Mouse (Mus musculus) midbrain, embryonic 11.5 days (tissue): Measurements from ENCODE around the gene Ube2c. TPM values are rescaled to one million over a fixed set of nuclear protein-coding genes. Genes with fewer than 3 reads are reported as not detected.

Source experiments
- ATAC-seq: fragments of 200-750 bp; cut with Nextera tagmentation; 2 replicates; pipeline ENCODE4 v1.8.0; 2017; ENCODE audit warnings: moderate TSS enrichment, moderate library complexity; ENCODE audit not compliant: low FRiP score
- DNase-seq: peaks from one replicate; pipeline ENCODE4 v3.0.0; 2015; ENCODE audit warnings: low spot score; ENCODE audit errors: missing footprints
- H3K27ac ChIP-seq: fragments of 300-500 bp; sonication (generic); 2 replicates; pipeline ENCODE4 v1.5.1; 2014; ENCODE audit warnings: low read depth, low read length
- H3K27me3 ChIP-seq: fragments of 300-500 bp; sonication (generic); 2 replicates; pipeline ENCODE4 v1.6.1; 2014; ENCODE audit warnings: mild to moderate bottlenecking, low read length, moderate library complexity, mixed read lengths; ENCODE audit not compliant: control insufficient read depth, insufficient read depth
- H3K36me3 ChIP-seq: fragments of 300-500 bp; sonication (generic); 2 replicates; pipeline ENCODE4 v1.6.1; 2014; ENCODE audit warnings: mild to moderate bottlenecking, low read length, moderate library complexity, mixed read lengths; ENCODE audit not compliant: control insufficient read depth, insufficient read depth
- H3K4me1 ChIP-seq: fragments of 300-500 bp; sonication (generic); 2 replicates; pipeline ENCODE4 v1.6.1; 2014; ENCODE audit warnings: low read length; ENCODE audit not compliant: control insufficient read depth, insufficient read depth
- H3K4me2 ChIP-seq: fragments of 300-500 bp; sonication (generic); 2 replicates; pipeline ENCODE4 v1.6.1; 2014; ENCODE audit warnings: mild to moderate bottlenecking, moderate library complexity
- H3K4me3 ChIP-seq: fragments of 300-500 bp; sonication (generic); 2 replicates; pipeline ENCODE4 v1.5.1; 2014; ENCODE audit warnings: low read depth, low read length
- H3K9ac ChIP-seq: fragments of 300-500 bp; sonication (generic); 2 replicates; pipeline ENCODE4 v1.6.1; 2014; ENCODE audit warnings: low read length
- H3K9me3 ChIP-seq: fragments of 300-500 bp; sonication (generic); 2 replicates; pipeline ENCODE4 v1.6.1; 2016; ENCODE audit warnings: low read length; ENCODE audit not compliant: control insufficient read depth
- WGBS: fragments of 180-500 bp; shearing (Covaris S2); extraction: QIAGEN DNeasy Blood & Tissue Kit; methylation state at CpG from one replicate; pipeline ENCODE4 v1.1.7; 2014; 5-methylcytosine and 5-hydroxymethylcytosine counted together
- polyA plus RNA-seq: library from polyadenylated mRNA; unstranded; fragments of >200 nt; fragmentation: Nextera tagmentation; extraction: Ambion mirVana; gene quantifications from 2 replicates; pipeline ENCODE4 v1.2.1, GENCODE M21; 2014

Ube2c gene
- polyA plus RNA-seq, 1 experiment from 2014 or later = 520 TPM

DNA sequence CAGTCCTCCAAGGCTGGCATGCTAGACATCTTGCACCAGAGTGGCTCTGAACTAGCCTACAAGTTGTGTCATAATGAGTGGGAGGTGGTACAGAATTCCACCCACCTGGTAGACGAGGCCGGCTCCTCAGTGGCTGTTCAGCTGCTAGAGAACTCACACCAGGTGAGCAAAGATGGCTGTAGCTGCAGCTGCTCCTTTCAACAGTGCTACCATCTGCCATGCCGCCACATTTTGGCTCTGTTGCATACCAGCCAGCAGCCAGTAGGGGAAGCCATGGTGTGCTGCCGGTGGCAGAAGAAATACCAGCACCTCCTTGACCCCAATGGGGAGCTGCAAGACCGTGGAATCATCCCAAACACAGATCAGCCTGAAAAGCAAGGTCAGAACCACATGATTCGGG is 51.4 kb downstream of the Ube2c start:
- Histone ChIP-seq H3K27me3 (no peaks in the 10 kb centered on the region), H3K4me1 (peaks cover 9% of the 10 kb centered on the region; the same call in 1 of the 2 replicates), H3K9me3 (no peaks in the 10 kb centered on the region), H3K9ac (no peak overlapping the region), H3K27ac (no peak overlapping the region), H3K4me2 (no peak overlapping the region), H3K4me3 (no peak overlapping the region), H3K36me3 (peaks cover 12% of the 10 kb centered on the region)
- 87% methylated on average over 6 of the region's 6 CpGs for WGBS
- no peak for DNase-seq
- no peak for ATAC-seq

DNA sequence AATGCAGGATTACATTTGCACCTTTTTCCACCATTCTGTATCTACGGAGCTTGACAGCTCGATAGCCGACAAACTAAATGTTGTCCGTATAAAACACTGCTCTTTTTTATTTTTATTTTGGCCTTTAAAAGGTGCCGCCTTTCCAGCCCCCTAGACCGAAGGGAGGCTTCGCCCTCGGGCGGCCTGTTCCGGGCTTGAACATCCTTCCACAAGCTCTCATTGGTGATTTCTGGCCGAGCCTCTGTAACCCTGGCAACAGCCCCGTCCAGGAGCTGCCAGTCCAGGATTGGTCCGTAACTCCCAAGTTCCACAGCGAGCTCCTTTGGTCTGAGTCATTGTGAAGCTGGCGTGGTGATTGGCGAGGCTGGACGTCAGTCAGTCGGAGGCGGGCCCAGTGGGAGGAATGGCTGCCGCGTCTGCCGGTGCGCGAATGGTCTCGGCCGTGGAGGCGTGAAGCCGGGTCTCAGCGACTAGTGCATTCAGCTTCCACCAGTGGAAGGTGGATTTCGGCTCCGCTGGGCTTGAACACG is 53.0 kb downstream of the Ube2c start, which contains the start of gene Zswim1:
TSS of gene Zswim1 (plus strand) at position 51 of the 530 bp plus-strand sequence.
- Histone ChIP-seq H3K27me3 (no peaks in the 10 kb centered on the region), H3K4me1 (peaks cover 9% of the 10 kb centered on the region; the same call in 1 of the 2 replicates), H3K9ac (peak within 1 kb of the TSS; percentile 83), H3K4me2 (peak within 1 kb of the TSS; percentile 65), H3K27ac (peak within 1 kb of the TSS; percentile 71; the same call in 1 of the 2 replicates), H3K4me3 (peak within 1 kb of the TSS; percentile 78), H3K9me3 (no peaks in the 10 kb centered on the region), H3K36me3 (peaks cover 18% of the 10 kb centered on the region)
- ATAC-seq = peak; percentile 99
- peak; percentile 100 for DNase-seq
- 1% methylated on average over 32 of the region's 32 CpGs for WGBS

GRCm38 (mm10) chr2:164823181-164823585 is 53.5 kb downstream of the Ube2c start:
- peak overlapping the region; percentile 78 for H3K4me3 ChIP-seq
- H3K36me3 ChIP-seq = peaks cover 19% of the 10 kb centered on the region
- H3K27ac ChIP-seq = peak overlapping the region; percentile 71; the same call in 1 of the 2 replicates
- peak overlapping the region; percentile 65 for H3K4me2 ChIP-seq
- no peaks in the 10 kb centered on the region for H3K9me3 ChIP-seq
- peak overlapping the region; percentile 83 for H3K9ac ChIP-seq
- 3% methylated on average over 10 of the region's 10 CpGs for WGBS
- peaks cover 9% of the 10 kb centered on the region; the same call in 1 of the 2 replicates for H3K4me1 ChIP-seq
- no peaks in the 10 kb centered on the region for H3K27me3 ChIP-seq
- DNase-seq = no peak
- peak; percentile 74 for ATAC-seq

- Histone ChIP-seq H3K27me3 (no peaks in the 10 kb centered on the region), H3K9ac (no peak overlapping the region), H3K4me2 (no peak overlapping the region; the same call in 1 of the 2 replicates), H3K36me3 (peaks cover 19% of the 10 kb centered on the region), H3K4me1 (peaks cover 9% of the 10 kb centered on the region; the same call in 1 of the 2 replicates), H3K4me3 (no peak overlapping the region), H3K27ac (no peak overlapping the region), H3K9me3 (no peaks in the 10 kb centered on the region)
- ATAC-seq (no peak), DNase-seq (no peak)
- WGBS = 88% methylated on average over 4 of the region's 4 CpGs
These were observed 54.3 kb downstream of the Ube2c start for GRCm38 (mm10) chr2:164823969-164824368.

DNA sequence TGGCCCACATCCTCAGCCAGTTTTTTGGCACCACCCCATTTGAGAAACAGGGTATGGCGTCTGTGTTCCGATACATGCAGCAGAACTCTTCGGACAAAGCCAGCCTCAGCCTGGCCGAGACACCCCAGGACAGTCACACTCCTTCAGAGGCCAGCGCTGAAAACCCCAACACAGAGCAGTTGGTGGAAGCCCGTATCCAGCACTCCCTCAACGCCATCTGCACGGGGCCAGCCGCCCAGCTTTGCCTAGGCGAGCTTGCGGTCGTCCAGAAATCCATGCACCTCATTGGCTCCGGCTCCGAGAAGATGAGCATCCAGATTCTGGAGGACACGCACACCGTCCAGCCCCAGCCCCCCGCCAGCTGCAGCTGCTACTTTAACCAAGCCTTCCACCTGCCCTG is 55.8 kb downstream of the Ube2c start:
- Histone ChIP-seq H3K4me3 (no peak overlapping the region), H3K4me2 (no peak overlapping the region), H3K27me3 (no peaks in the 10 kb centered on the region), H3K27ac (no peak overlapping the region), H3K4me1 (peaks cover 9% of the 10 kb centered on the region; the same call in 1 of the 2 replicates), H3K36me3 (peaks cover 19% of the 10 kb centered on the region), H3K9me3 (no peaks in the 10 kb centered on the region), H3K9ac (no peak overlapping the region)
- ATAC-seq (no peak), DNase-seq (no peak)
- 97% methylated on average over 17 of the region's 17 CpGs for WGBS

GRCm38 (mm10) chr2:164827146-164827850 is 57.6 kb downstream of the Ube2c start:
- H3K27ac ChIP-seq = no peak overlapping the region
- H3K4me2 ChIP-seq = no peak overlapping the region
- peaks cover 19% of the 10 kb centered on the region for H3K36me3 ChIP-seq
- WGBS = 90% methylated on average over 16 of the region's 16 CpGs
- H3K9me3 ChIP-seq = no peaks in the 10 kb centered on the region
- H3K4me1 ChIP-seq = peaks cover 6% of the 10 kb centered on the region; the same call in 1 of the 2 replicates
- DNase-seq (no peak), ATAC-seq (no peak)
- H3K4me3 ChIP-seq = no peak overlapping the region
- no peaks in the 10 kb centered on the region for H3K27me3 ChIP-seq
- H3K9ac ChIP-seq = no peak overlapping the region

Other genes with a start within 250 kb of the Ube2c start
- 15.4 and 21.7 TPM in 2 replicates for gene Wfdc2, start 207.5 kb upstream of the Ube2c start, polyA plus RNA-seq
- not detected in 2 replicates for gene Spint3, start 196.4 kb upstream of the Ube2c start, polyA plus RNA-seq
- gene Wfdc6a, start 184.5 kb upstream of the Ube2c start, polyA plus RNA-seq = not detected in 2 replicates
- not detected in 2 replicates for gene Eppin, start 176.3 kb upstream of the Ube2c start, polyA plus RNA-seq
- not detected in 2 replicates for gene Wfdc6b, start 156.4 kb upstream of the Ube2c start, polyA plus RNA-seq
- gene Wfdc8, start 156.3 kb upstream of the Ube2c start, polyA plus RNA-seq = not detected in 2 replicates
- not detected in 2 replicates for gene Wfdc16, start 131.1 kb upstream of the Ube2c start, polyA plus RNA-seq
- gene Wfdc10, start 113.9 kb upstream of the Ube2c start, polyA plus RNA-seq = not detected in 2 replicates
- gene Wfdc9, start 113.3 kb upstream of the Ube2c start, polyA plus RNA-seq = not detected in 2 replicates
- gene Wfdc11, start 95.8 kb upstream of the Ube2c start, polyA plus RNA-seq = not detected in 2 replicates
- gene Wfdc13, start 84.8 kb upstream of the Ube2c start, polyA plus RNA-seq = 0.21 TPM in 1 of 2 replicates, not detected in the other
- not detected in 2 replicates for gene Spint4, start 71.4 kb upstream of the Ube2c start, polyA plus RNA-seq
- not detected in 2 replicates for gene Spint5, start 54.6 kb upstream of the Ube2c start, polyA plus RNA-seq
- 0.66 and 0.85 TPM in 2 replicates for gene Wfdc3, start 24.0 kb upstream of the Ube2c start, polyA plus RNA-seq
- 75.9 and 82.5 TPM in 2 replicates for gene Dnttip1, start 23.9 kb upstream of the Ube2c start, polyA plus RNA-seq
- gene Tnnc2, start 10.1 kb downstream of the Ube2c start, polyA plus RNA-seq = not detected in 2 replicates
- gene Snx21, start 15.9 kb downstream of the Ube2c start, polyA plus RNA-seq = 10.4 and 11.7 TPM in 2 replicates
- gene Acot8, start 35.0 kb downstream of the Ube2c start, polyA plus RNA-seq = 10.2 and 12.6 TPM in 2 replicates
- gene Zswim3, start 35.2 kb downstream of the Ube2c start, polyA plus RNA-seq = 11.4 and 12.6 TPM in 2 replicates
- gene Zswim1, start 52.8 kb downstream of the Ube2c start, polyA plus RNA-seq = 22.0 and 23.2 TPM in 2 replicates
- not detected in 2 replicates for gene Spata25, start 58.6 kb downstream of the Ube2c start, polyA plus RNA-seq
- 84.8 and 89.7 TPM in 2 replicates for gene Ctsa, start 63.0 kb downstream of the Ube2c start, polyA plus RNA-seq
- gene Neurl2, start 63.6 kb downstream of the Ube2c start, polyA plus RNA-seq = 3.8 and 4.5 TPM in 2 replicates
- gene Pltp, start 87.8 kb downstream of the Ube2c start, polyA plus RNA-seq = 91.8 and 97.3 TPM in 2 replicates
- gene Pcif1, start 109.4 kb downstream of the Ube2c start, polyA plus RNA-seq = 62.0 and 65.7 TPM in 2 replicates
- gene Zfp335, start 141.9 kb downstream of the Ube2c start, polyA plus RNA-seq = 8.2 and 8.8 TPM in 2 replicates
- gene Mmp9, start 170.9 kb downstream of the Ube2c start, polyA plus RNA-seq = 1.9 and 2.0 TPM in 2 replicates
- 2.8 and 3.0 TPM in 2 replicates for gene Slc12a5, start 190.9 kb downstream of the Ube2c start, polyA plus RNA-seq